Mouse (Mus musculus): ENCODE results near the gene Dact3. TPM values are rescaled to one million over a fixed set of nuclear protein-coding genes. Genes with fewer than 3 reads are reported as not detected.

Gene Dact3
- polyA plus RNA-seq, 1 experiment from 2014 or later: 1.5 TPM

DNA sequence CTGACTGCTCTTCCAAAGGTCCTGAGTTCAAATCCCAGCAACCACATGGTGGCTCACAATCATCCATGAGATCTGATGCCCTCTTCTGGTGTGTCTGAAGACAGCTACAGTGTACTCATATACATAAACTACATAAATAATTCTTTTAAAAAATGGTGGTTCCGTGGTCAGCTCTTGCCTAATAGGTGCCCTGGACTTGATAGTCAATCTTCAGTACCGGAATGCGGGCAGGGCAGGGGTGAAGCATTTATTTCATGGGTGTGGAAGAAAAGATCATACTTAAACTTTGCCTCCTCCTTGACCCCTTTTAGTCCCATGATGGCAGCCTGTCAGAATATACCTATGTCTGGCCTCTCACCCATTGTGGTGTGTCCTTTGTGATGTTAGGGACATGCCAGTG, 36.8 kb downstream of the Dact3 start:
- peaks cover 29% of the 10 kb centered on the region for H3K36me3 ChIP-seq
- WGBS (ENCODE audit: insufficient replicate concordance): 82% methylated on average over 3 of the region's 3 CpGs
- no peak overlapping the region for H3K9ac ChIP-seq
- no peak overlapping the region for H3K27ac ChIP-seq
- H3K9me3 ChIP-seq (replicated peaks): no peaks in the 10 kb centered on the region
- peaks cover 27% of the 10 kb centered on the region for H3K4me1 ChIP-seq
- no peak overlapping the region for H3K4me2 ChIP-seq
- H3K4me3 ChIP-seq: no peak overlapping the region
- peaks cover 28% of the 10 kb centered on the region for H3K27me3 ChIP-seq (replicated peaks)
- no peak for ATAC-seq

DNA sequence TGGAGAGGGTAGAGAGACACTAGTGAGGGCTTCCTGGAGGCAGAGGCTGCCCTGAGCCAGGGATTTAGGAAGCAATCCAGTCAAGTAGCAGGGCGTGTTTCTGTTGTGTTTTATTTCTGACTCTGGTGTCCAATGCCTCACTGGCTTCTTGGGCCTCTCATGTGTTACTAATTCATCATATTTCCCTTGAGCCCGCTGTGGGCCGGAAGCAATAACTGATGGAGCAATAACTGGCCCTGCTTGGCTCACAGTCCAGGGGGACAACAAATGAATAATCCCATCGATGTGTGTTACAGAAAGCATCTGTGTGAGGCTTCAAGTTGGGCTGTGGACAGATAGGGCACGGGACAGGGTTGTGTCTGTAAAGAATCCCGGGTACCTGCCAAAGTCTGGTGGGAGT, 37.2 kb downstream of the Dact3 start:
- no peak overlapping the region for H3K9ac ChIP-seq
- peaks cover 23% of the 10 kb centered on the region for H3K27me3 ChIP-seq (replicated peaks)
- WGBS (ENCODE audit: insufficient replicate concordance): 77% methylated on average over 6 of the region's 6 CpGs
- no peak overlapping the region for H3K4me2 ChIP-seq
- ATAC-seq: no peak
- no peak overlapping the region for H3K27ac ChIP-seq
- no peak overlapping the region for H3K4me3 ChIP-seq
- H3K36me3 ChIP-seq: peaks cover 34% of the 10 kb centered on the region
- H3K4me1 ChIP-seq: peaks cover 23% of the 10 kb centered on the region
- H3K9me3 ChIP-seq (replicated peaks): no peaks in the 10 kb centered on the region

DNA sequence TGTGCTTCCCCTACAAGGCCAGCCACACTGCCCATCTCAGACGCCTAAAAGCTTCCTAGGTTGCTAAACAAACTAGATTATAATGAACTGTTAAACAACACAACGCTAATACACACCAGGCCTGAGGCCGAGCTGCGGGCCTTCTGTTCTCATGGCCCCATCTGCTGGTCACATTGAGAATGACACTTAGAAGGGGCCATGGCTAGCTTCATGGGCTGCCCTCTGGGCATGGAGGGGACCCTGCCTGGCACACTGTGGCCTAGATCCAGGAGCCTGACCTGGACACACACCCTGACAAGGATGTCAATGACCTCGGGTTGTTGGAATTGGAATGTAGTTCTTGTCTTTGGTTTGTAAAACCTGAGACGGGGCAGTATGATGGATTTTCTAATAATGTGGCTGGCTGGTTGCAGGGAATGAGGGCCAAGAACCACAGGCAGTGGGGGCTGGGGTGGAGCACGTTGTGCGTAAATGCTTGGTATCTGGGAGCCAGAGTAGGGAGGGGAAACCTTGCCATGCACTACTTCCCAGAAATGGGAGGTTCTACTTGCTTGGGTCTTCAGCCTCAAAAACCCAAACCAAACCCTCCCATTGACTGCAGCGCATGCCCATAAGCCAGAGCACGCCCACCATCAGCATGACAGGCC, 38.8 kb downstream of the Dact3 start:
- no peak overlapping the region for H3K27ac ChIP-seq
- peaks cover 49% of the 10 kb centered on the region for H3K36me3 ChIP-seq
- no peak overlapping the region for H3K4me2 ChIP-seq
- peaks cover 11% of the 10 kb centered on the region for H3K4me1 ChIP-seq
- H3K9ac ChIP-seq: no peak overlapping the region
- H3K9me3 ChIP-seq (replicated peaks): no peaks in the 10 kb centered on the region
- ATAC-seq: peak; percentile 64
- 34% methylated on average over 10 of the region's 10 CpGs for WGBS (ENCODE audit: insufficient replicate concordance)
- H3K4me3 ChIP-seq: no peak overlapping the region
- peaks cover 8% of the 10 kb centered on the region; the same call in 1 of the 2 replicates for H3K27me3 ChIP-seq (replicated peaks)

DNA sequence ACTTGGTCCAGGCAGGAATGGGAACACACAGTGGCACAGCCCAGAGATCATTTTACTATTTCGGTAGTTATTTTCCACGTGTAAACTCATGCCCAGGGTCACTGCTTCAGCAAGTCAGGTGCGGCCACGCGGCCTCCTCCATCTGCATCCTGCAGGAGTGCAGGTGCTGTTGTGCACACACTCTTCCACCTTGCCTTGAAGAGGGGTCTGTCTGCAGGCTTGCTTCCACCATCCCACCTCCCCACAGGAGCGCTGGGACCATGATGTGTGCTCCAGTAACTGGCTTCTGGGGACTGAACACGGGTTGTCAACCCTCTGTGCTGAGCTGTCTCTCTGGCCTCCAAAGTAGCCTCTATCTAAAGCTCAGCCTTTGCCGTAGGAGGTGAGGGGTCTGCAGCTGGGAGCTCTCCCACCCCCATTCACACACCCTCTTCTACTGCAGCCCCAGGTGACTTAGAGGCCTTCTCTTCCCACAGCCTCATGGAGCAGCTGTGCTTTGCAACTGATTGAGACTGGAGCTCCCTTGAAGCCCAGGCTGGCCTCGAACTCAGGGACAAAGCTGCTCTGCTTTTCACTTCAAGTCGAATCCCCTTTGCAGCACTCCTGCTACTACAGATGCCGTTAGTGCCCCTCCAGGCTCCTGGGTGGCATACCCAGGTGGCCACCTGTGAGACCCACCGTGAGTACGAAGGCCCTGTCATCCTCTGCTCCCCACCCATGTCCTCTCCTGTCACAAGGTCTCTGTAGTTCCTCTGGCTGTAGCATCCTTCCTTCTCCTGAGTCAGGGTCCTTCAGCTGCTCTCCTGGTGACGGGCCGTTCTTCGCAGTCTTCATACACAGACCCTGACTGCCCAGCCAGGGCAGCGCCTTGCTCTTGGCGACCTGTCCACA, 39.6 kb downstream of the Dact3 start:
- Histone ChIP-seq H3K4me1 (peaks cover 12% of the 10 kb centered on the region), H3K36me3 (peaks cover 57% of the 10 kb centered on the region), H3K9ac (no peak overlapping the region), H3K27ac (no peak overlapping the region), H3K9me3 (replicated peaks) (no peaks in the 10 kb centered on the region), H3K4me2 (no peak overlapping the region), H3K4me3 (no peak overlapping the region), H3K27me3 (replicated peaks) (no peaks in the 10 kb centered on the region; the same call in 1 of the 2 replicates)
- ATAC-seq: no peak
- 80% methylated on average over 18 of the region's 18 CpGs for WGBS (ENCODE audit: insufficient replicate concordance)

DNA sequence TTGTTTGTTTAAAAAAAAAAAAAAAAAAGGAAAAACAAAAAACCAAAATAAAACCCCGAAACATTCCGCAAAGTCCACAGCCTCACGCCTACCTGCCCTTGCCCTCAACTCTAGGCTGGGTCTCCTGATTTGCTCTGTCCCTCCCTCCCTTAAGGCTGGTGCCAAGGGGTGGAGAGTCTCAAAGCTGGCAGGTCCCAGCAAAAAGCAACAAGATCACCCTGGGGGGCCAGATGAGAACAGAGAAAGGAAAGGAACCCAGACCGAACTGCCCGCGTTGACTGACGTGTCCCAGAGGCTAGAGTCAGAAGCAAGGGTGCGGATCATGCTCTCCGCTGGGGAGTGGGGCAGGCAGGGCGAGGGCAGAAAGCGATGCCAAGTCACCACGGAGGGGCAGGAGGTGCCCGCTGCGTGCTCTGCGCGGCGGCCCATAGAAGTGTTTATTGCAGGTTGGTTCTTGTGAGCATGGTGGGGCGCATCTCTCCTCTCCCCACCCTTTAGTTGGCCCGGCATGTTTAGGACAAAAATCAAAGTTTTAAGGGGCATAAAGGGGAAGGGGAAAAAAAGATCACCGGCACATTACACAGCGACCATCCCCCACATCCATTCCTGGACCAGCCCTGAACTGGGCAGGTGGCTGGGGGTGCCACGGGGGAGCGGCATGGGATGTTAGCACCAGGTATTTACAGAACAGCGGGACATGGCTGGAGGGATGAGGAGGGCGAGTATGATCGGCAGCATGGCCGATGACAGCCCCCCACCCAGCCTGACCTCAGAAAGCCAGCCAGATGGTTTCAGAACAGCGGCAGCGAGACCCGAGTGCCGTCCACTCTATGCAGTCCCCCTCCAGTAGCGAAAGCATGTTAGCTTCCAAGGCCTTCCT, 40.6 kb downstream of the Dact3 start:
- Histone ChIP-seq H3K4me2 (no peak overlapping the region), H3K27me3 (replicated peaks) (no peaks in the 10 kb centered on the region; the same call in 1 of the 2 replicates), H3K9ac (no peak overlapping the region), H3K36me3 (peaks cover 65% of the 10 kb centered on the region), H3K27ac (no peak overlapping the region), H3K4me3 (no peak overlapping the region), H3K4me1 (peaks cover 22% of the 10 kb centered on the region), H3K9me3 (replicated peaks) (no peaks in the 10 kb centered on the region)
- ATAC-seq: no peak
- 91% methylated on average over 32 of the region's 32 CpGs for WGBS (ENCODE audit: insufficient replicate concordance)

DNA sequence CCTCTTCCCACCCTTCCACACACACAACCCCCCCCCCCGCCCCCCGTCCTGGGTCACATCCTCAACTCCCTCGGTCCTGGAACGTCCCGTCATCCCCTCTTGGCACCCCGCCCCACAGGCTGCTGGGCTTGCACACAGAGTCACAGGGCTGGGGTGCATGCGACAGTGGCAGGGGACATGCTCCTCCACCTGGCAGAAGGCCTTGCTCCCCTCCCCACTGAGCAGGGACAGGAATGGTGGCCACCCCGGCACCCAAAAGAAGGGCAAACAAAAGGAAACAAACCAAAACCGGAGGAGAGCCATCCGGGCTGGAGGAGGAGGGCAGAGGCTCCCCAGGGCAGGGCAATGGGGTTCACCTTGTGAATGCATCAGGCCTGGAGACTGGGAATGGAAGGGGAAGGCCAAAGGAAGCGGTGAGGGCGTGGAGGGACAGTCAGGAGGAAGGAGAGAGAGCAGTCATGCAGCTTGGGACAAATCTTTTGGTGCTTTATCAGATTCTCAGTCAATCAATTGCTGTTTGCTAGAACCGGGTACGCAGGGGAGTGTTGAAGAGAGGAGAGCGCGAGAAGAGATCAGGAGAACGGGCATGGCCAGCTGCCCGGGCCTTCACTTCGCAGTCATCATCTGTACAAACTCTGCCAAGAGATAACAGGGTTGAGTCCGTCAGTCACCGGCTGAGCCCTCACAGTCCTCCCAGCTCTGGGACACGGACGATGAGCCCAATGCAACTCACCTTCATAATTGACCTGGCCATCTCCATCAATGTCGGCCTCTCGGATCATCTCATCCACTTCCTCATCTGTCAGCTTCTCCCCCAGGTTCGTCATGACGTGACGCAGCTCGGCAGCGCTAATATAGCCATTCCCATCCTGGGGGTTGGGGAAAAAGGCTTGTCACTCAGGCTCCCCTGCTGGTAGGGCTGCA, 41.5 kb downstream of the Dact3 start:
- Histone ChIP-seq H3K36me3 (peaks cover 74% of the 10 kb centered on the region), H3K9ac (no peak overlapping the region), H3K27me3 (replicated peaks) (no peaks in the 10 kb centered on the region), H3K4me2 (no peak overlapping the region), H3K27ac (no peak overlapping the region), H3K9me3 (replicated peaks) (no peaks in the 10 kb centered on the region), H3K4me1 (peaks cover 31% of the 10 kb centered on the region), H3K4me3 (no peak overlapping the region)
- 82% methylated on average over 30 of the region's 30 CpGs for WGBS (ENCODE audit: insufficient replicate concordance)
- ATAC-seq: no peak

DNA sequence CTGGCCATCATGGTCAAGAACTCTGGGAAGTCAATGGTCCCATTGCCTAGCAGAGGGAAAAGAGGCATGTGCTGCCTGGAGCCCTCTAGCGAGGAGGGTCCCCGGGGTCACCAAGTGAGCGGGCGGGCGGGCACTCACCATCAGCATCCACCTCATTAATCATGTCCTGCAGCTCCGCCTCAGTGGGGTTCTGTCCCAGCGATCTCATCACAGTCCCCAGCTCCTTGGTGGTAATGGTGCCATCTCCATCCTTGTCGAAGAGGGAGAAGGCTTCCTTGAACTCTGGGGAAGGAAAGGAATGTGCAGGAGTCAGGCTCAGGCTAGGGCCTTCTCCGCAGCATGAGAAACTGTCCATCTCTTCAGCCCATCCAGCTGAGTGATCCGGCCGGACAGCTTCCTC, 42.3 kb downstream of the Dact3 start:
- H3K36me3 ChIP-seq: peaks cover 80% of the 10 kb centered on the region
- H3K9me3 ChIP-seq (replicated peaks): no peaks in the 10 kb centered on the region
- H3K27me3 ChIP-seq (replicated peaks): no peaks in the 10 kb centered on the region
- no peak for ATAC-seq
- H3K4me3 ChIP-seq: no peak overlapping the region
- WGBS (ENCODE audit: insufficient replicate concordance): 86% methylated on average over 11 of the region's 11 CpGs
- no peak overlapping the region for H3K9ac ChIP-seq
- H3K4me1 ChIP-seq: peaks cover 39% of the 10 kb centered on the region
- H3K27ac ChIP-seq: no peak overlapping the region
- no peak overlapping the region for H3K4me2 ChIP-seq

DNA sequence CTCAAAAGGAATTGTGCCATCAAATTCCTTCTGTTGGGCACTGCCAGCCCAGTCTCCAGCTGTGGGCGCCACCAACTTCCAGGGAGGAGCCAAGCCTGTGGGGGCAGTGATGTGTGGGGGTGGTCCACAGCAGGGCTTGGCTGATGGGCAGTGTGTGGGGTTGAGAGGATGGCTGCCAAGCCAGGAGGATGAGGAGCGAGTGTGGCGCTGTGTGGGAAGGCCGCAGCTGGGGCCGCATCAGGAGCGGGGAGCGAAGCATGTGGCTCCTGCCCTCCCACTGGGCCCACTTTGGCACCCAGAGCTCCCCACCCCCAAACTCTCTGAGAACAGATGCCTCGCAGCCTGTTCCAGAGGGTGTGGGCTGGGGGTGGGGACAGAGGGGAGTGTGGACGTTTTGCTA, 42.9 kb downstream of the Dact3 start:
- H3K4me2 ChIP-seq: no peak overlapping the region
- ATAC-seq: no peak
- H3K36me3 ChIP-seq: peaks cover 80% of the 10 kb centered on the region
- H3K27ac ChIP-seq: no peak overlapping the region
- no peaks in the 10 kb centered on the region for H3K27me3 ChIP-seq (replicated peaks)
- WGBS (ENCODE audit: insufficient replicate concordance): 86% methylated on average over 9 of the region's 9 CpGs
- no peak overlapping the region for H3K9ac ChIP-seq
- H3K9me3 ChIP-seq (replicated peaks): no peaks in the 10 kb centered on the region
- H3K4me3 ChIP-seq: no peak overlapping the region
- H3K4me1 ChIP-seq: peaks cover 45% of the 10 kb centered on the region

DNA sequence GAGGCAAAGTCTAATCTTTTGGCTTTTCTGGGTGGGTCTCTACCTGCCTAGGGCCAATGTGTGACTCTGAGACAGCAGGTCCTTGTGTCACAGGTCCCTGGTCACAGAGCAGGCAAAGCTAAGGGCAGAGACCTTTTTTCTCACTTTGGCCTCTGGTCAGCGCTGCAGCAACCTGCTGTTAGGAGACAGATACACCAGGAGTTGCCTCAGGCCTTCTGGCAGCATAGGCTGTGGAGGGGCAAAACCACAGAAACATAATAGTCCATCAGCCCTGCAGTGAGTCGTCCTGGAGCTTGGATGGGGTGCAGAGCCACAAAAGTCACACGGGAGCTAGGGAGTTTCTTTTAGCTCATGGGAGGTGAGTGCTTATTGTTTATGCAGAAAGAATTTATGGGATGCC, 43.6 kb downstream of the Dact3 start:
- 0 out of 2 replicates have a peak overlapping the region, but pooled peaks have one; percentile 17 for H3K27ac ChIP-seq
- no peak overlapping the region for H3K4me2 ChIP-seq
- H3K4me1 ChIP-seq: peaks cover 48% of the 10 kb centered on the region
- H3K9ac ChIP-seq: no peak overlapping the region
- H3K36me3 ChIP-seq: peaks cover 80% of the 10 kb centered on the region
- WGBS (ENCODE audit: insufficient replicate concordance): 80% methylated on average over 3 of the region's 3 CpGs
- H3K9me3 ChIP-seq (replicated peaks): no peaks in the 10 kb centered on the region
- no peak overlapping the region for H3K4me3 ChIP-seq
- no peak for ATAC-seq
- no peaks in the 10 kb centered on the region for H3K27me3 ChIP-seq (replicated peaks)

DNA sequence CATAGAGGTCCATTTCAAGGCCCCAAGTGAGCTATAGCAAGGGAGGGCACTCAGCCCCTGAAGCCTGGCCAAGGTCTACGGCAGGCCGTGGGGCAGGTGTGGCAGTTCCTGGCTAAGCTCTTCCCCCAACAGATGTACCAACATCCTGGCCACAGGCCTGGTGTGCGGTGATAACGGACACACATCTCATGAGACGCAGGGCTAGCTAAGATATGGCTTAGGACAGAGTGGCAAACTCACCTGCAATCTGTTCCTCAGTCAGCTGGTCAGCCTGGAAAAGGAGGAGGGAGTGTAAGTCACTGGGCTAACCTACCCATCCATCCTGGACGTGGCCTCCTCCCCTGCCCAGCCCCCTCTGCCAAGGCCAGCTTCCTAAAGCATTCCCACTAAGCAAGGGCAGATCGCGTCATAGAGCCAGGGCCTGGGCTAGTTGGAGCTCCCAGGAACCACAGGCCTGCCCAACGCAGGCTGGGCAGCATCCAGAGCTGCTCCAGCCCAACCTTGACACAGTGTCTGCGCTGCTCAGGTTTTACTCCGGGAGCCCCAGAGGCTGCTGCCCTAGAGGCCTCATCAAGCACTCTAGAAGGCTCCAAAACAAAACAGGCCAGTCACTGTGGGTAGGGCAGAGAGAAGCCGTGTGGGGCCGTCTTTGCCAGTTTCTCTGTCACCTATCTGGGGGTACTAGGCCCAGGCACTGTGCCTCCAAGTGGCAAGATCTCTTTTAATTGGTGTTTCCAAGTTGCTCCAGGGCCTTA, 44.5 kb downstream of the Dact3 start:
- no peak overlapping the region for H3K4me3 ChIP-seq
- WGBS (ENCODE audit: insufficient replicate concordance): 59% methylated on average over 13 of the region's 13 CpGs
- no peaks in the 10 kb centered on the region for H3K9me3 ChIP-seq (replicated peaks)
- H3K27ac ChIP-seq: 0 out of 2 replicates have a peak overlapping the region, but pooled peaks have one; percentile 17
- H3K4me2 ChIP-seq: peak overlapping the region; percentile 20
- H3K27me3 ChIP-seq (replicated peaks): no peaks in the 10 kb centered on the region
- peaks cover 48% of the 10 kb centered on the region for H3K4me1 ChIP-seq
- peaks cover 73% of the 10 kb centered on the region for H3K36me3 ChIP-seq
- no peak overlapping the region for H3K9ac ChIP-seq
- no peak; the same call in 1 of the 2 replicates for ATAC-seq

Data from liver, embryonic 12.5 days (tissue).